Mouse (Mus musculus) megakaryocyte, embryonic 14.5 days (primary cell): ENCODE results near the gene Nfil3.

Experiments
- FLI1 ChIP-seq: IDR thresholded peaks from 2 replicates; pipeline ENCODE4 v1.6.1; 2012; ENCODE audit warnings: low read length, inconsistent platforms, mixed read lengths
- GATA1 ChIP-seq: IDR thresholded peaks from 3 replicates; pipeline ENCODE4 v1.6.1; 2012; ENCODE audit warnings: mixed read lengths, low read length, inconsistent platforms, borderline replicate concordance

GRCm38 (mm10) chr13:52986215-52986780, 5.4 kb upstream of the Nfil3 start:
- TF ChIP-seq GATA1: no peak
- no peak for TF ChIP-seq FLI1
